In the genomic region with DNA sequence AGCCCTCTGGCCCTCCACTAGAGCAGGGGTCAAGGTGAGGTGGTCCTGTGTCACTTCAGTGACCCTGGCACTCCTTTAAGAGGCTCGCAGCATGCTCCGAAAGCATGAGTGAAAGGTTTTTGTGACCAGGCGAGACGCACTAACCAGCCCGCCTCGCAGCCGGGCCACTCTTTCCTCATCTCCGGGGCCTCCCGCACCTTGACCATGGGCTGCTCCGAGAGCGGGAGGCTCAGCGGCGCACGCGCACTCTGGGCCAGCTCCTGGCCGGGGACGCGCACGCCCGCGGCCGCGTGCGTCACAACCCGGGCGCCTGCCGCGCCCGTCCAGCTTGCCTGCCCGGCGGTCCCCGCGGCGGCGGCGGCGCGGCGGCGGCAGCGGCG, we compare ENCODE assay signal across 8 mouse cellular contexts. TPM values are rescaled to one million over a fixed set of nuclear protein-coding genes. Genes with fewer than 3 reads are reported as not detected.
A peak's percentile ranks its signal among the peaks of the same experiment; 100 is the strongest.
DNase-seq lines count a peak whose midpoint lies in the region; ATAC-seq and TF ChIP-seq lines count a peak whose summit lies in the region.

No protein-coding gene starts in this region.

- peaks cover 38% of the 10 kb centered on the region for H3K79me3 ChIP-seq in C2C12 (ENCODE audit: low read depth)

- H3K4me2 ChIP-seq in heart, embryonic 14.5 days (ENCODE audit: low read length), result peak overlapping the region; percentile 95
- H3K4me2 ChIP-seq in liver, embryonic 13.5 days, result peak overlapping the region; percentile 96
- H3K4me2 ChIP-seq in stomach, embryonic 14.5 days (replicated peaks; ENCODE audit: low read depth, low read length), result peak overlapping the region; percentile 96

- H3K9me3 ChIP-seq in heart, embryonic 14.5 days (ENCODE audit: control insufficient read depth, low read length), result no peaks in the 10 kb centered on the region
- no peaks in the 10 kb centered on the region for H3K9me3 ChIP-seq in liver, embryonic 13.5 days (replicated peaks)
- no peaks in the 10 kb centered on the region for H3K9me3 ChIP-seq in stomach, embryonic 14.5 days (ENCODE audit: control insufficient read depth, low read depth, low read length)

- no peaks in the 10 kb centered on the region for H3K27me3 ChIP-seq in C2C12 (ENCODE audit: control insufficient read depth, insufficient read depth, insufficient read length)
- no peaks in the 10 kb centered on the region for H3K27me3 ChIP-seq in heart, embryonic 14.5 days (ENCODE audit: control insufficient read depth, insufficient read depth, low read length)
- peaks cover 40% of the 10 kb centered on the region for H3K27me3 ChIP-seq in liver, embryonic 13.5 days
- H3K27me3 ChIP-seq in stomach, embryonic 14.5 days (ENCODE audit: control insufficient read depth, insufficient read depth, low read length), result no peaks in the 10 kb centered on the region

- under 1% methylated on average over 42 of the region's 42 CpGs for WGBS in heart, embryonic 14.5 days
- 1% methylated on average over 36 of the region's 42 CpGs for WGBS in liver, embryonic 13.5 days (ENCODE audit: insufficient replicate concordance)
- under 1% methylated on average over 42 of the region's 42 CpGs for WGBS in stomach, embryonic 14.5 days

- H3K9ac ChIP-seq in heart, embryonic 14.5 days (ENCODE audit: low read length), result peak overlapping the region; percentile 88
- peak overlapping the region; percentile 78 for H3K9ac ChIP-seq in liver, embryonic 13.5 days
- peak overlapping the region; percentile 80 for H3K9ac ChIP-seq in stomach, embryonic 14.5 days (replicated peaks; ENCODE audit: low read depth, low read length)

- peaks cover 48% of the 10 kb centered on the region for H3K79me2 ChIP-seq in C2C12 (ENCODE audit: control insufficient read depth, insufficient read depth)

- peak; percentile 54 for DNase-seq in c-Kit-negative CD71-positive TER-119-positive erythroid progenitor cells, embryonic 14.5 days (ENCODE audit: low read depth, low spot score)
- DNase-seq in fibroblast of lung, adult 2 months (ENCODE audit: low read depth), result peak; percentile 44
- DNase-seq in kidney, postnatal 14 days, result peak; percentile 95
- peak; percentile 71 for DNase-seq in liver, embryonic 13.5 days
- peak; percentile 76 to 77 for DNase-seq in natural killer cell, adult 2 months (ENCODE audit: low spot score in 2 of 2)

- no peak for TF ChIP-seq CTCF in C2C12 (IDR thresholded peaks at IDR 0.05; ENCODE audit: control insufficient read depth, insufficient read depth, insufficient read length)

- peak overlapping the region; percentile 83 for H3ac ChIP-seq in C2C12 (ENCODE audit: control insufficient read depth, insufficient read length, low read depth)

- peak overlapping the region in 1 of 2 experiments; percentile 74; a peak in 2 of 4 replicates for H3K27ac ChIP-seq in heart, embryonic 14.5 days (replicated peaks in 1 of 2; ENCODE audit: control insufficient read depth in 1 of 2, insufficient read depth in 1 of 2, low read depth in 2 of 2, low read length in 2 of 2)
- H3K27ac ChIP-seq in liver, embryonic 13.5 days, result peak overlapping the region; percentile 40
- H3K27ac ChIP-seq in stomach, embryonic 14.5 days (ENCODE audit: low read length), result no peak overlapping the region; the same call in 1 of the 2 replicates

- peaks cover 3 to 23% of the 10 kb centered on the region in 2 experiments for H3K4me1 ChIP-seq in heart, embryonic 14.5 days (ENCODE audit: control insufficient read depth in 2 of 2, insufficient read depth in 2 of 2, low read length in 2 of 2)
- peaks cover 44% of the 10 kb centered on the region for H3K4me1 ChIP-seq in liver, embryonic 13.5 days (replicated peaks)
- H3K4me1 ChIP-seq in stomach, embryonic 14.5 days (ENCODE audit: control insufficient read depth, insufficient read depth, low read length), result peaks cover 4% of the 10 kb centered on the region; the same call in 1 of the 2 replicates

- peaks cover 3% of the 10 kb centered on the region for H3K36me3 ChIP-seq in C2C12 (ENCODE audit: control insufficient read depth, insufficient read depth)
- H3K36me3 ChIP-seq in heart, embryonic 14.5 days (ENCODE audit: control insufficient read depth, insufficient read depth, low read length), result no peaks in the 10 kb centered on the region
- H3K36me3 ChIP-seq in liver, embryonic 13.5 days, result no peaks in the 10 kb centered on the region
- H3K36me3 ChIP-seq in stomach, embryonic 14.5 days (ENCODE audit: control insufficient read depth, insufficient read depth, low read length), result no peaks in the 10 kb centered on the region

- H3K4me3 ChIP-seq in C2C12 (ENCODE audit: insufficient read depth, poor library complexity, severe bottlenecking), result peak overlapping the region; percentile 68
- H3K4me3 ChIP-seq in heart, embryonic 14.5 days (ENCODE audit: control insufficient read depth in 1 of 2, insufficient read depth in 1 of 2, low read depth in 1 of 2, low read length in 2 of 2), result peak overlapping the region; percentile 80 to 83
- peak overlapping the region; percentile 72 for H3K4me3 ChIP-seq in liver, embryonic 13.5 days (replicated peaks)
- peak overlapping the region; percentile 84 for H3K4me3 ChIP-seq in stomach, embryonic 14.5 days (ENCODE audit: low read depth, low read length)

- peak; percentile 82 for ATAC-seq in heart, embryonic 14.5 days (ENCODE audit: insufficient number of reproducible peaks, insufficient read depth, low FRiP score, low read depth)
- ATAC-seq in liver, embryonic 13.5 days (ENCODE audit: low read depth), result peak; percentile 83
- peak; percentile 89 for ATAC-seq in stomach, embryonic 14.5 days (ENCODE audit: insufficient number of reproducible peaks, insufficient read depth, low FRiP score, low read depth)

TF ChIP-seq in C2C12, 6 proteins besides CTCF, POLR2A, EP300 and RAD21:
- no peak for TF ChIP-seq MYOD1 (IDR thresholded peaks at IDR 0.05; ENCODE audit: control insufficient read depth, insufficient read length, low read depth)
- no peak for TF ChIP-seq CEBPB (IDR thresholded peaks at IDR 0.05; ENCODE audit: low read depth)
- TF ChIP-seq MAX (IDR thresholded peaks at IDR 0.05), result peak; percentile 79
- TF ChIP-seq MYOG (IDR thresholded peaks at IDR 0.05; ENCODE audit: control insufficient read depth, extremely low read depth, insufficient read length), result no peak
- no peak for TF ChIP-seq FOSL1 (IDR thresholded peaks at IDR 0.05; ENCODE audit: insufficient read depth, low read length, poor library complexity, severe bottlenecking)

RNA-seq across cellular contexts. Expression of a gene that starts 2.7 kb away (rescaled TPM):
- 19.4 TPM for polyA plus RNA-seq in C2C12 (2012; fragmentation: generic; extraction: Trizol)
- 31.5 and 33.5 TPM in 2 replicates for polyA plus RNA-seq in heart, embryonic 14.5 days (2014; fragmentation: Nextera tagmentation; extraction: Ambion mirVana)
- polyA plus RNA-seq in liver, embryonic 13.5 days (2015; fragmentation: Nextera tagmentation; extraction: Ambion mirVana), result 9.5 and 10.6 TPM in 2 replicates
- 30.4 and 33.6 TPM in 2 replicates for polyA plus RNA-seq in stomach, embryonic 14.5 days (2014; fragmentation: Nextera tagmentation; extraction: Ambion mirVana)

RNA-seq across cellular contexts. Expression of a gene that starts 29.9 kb away (rescaled TPM):
- 20.6 TPM for polyA plus RNA-seq in C2C12 (2012; fragmentation: generic; extraction: Trizol)
- 50.2 and 65.3 TPM in 2 replicates for polyA plus RNA-seq in heart, embryonic 14.5 days (2014; fragmentation: Nextera tagmentation; extraction: Ambion mirVana)
- 25.6 and 26.5 TPM in 2 replicates for polyA plus RNA-seq in liver, embryonic 13.5 days (2015; fragmentation: Nextera tagmentation; extraction: Ambion mirVana)
- polyA plus RNA-seq in stomach, embryonic 14.5 days (2014; fragmentation: Nextera tagmentation; extraction: Ambion mirVana), result 21.9 and 25.2 TPM in 2 replicates

RNA-seq across cellular contexts. Expression of a gene that starts 42.6 kb away (rescaled TPM):
- 30.5 TPM for polyA plus RNA-seq in C2C12 (2012; fragmentation: generic; extraction: Trizol)
- polyA plus RNA-seq in heart, embryonic 14.5 days (2014; fragmentation: Nextera tagmentation; extraction: Ambion mirVana), result 33.5 and 34.8 TPM in 2 replicates
- 28.6 and 35.1 TPM in 2 replicates for polyA plus RNA-seq in liver, embryonic 13.5 days (2015; fragmentation: Nextera tagmentation; extraction: Ambion mirVana)
- polyA plus RNA-seq in stomach, embryonic 14.5 days (2014; fragmentation: Nextera tagmentation; extraction: Ambion mirVana), result 36.2 and 36.8 TPM in 2 replicates

Comparison
In these comparisons a context has a peak if more than half of its experiments do, and no peak if none do; other contexts are left out.
1. DNase-seq: peak in every context shown above with its lines; median percentile 95 in kidney, postnatal 14 days; 76 in natural killer cell, adult 2 months; 71 in liver, embryonic 13.5 days; 54 in c-Kit-negative CD71-positive TER-119-positive erythroid progenitor cells, embryonic 14.5 days; 44 in fibroblast of lung, adult 2 months.